Mouse (Mus musculus): ENCODE results near the gene Abcb4.

GRCm38 (mm10) chr5:8901001-8901400 is 7.5 kb downstream of the Abcb4 start:
- no peak for TF ChIP-seq CTCF (IDR thresholded peaks at IDR 0.05; ENCODE audit: control insufficient read depth, insufficient read depth, insufficient replicate concordance, low read depth, low read length)
- no peak for TF ChIP-seq POLR2A (IDR thresholded peaks at IDR 0.05; ENCODE audit: control insufficient read depth, low read depth, low read length)

Data from testis, adult 2 months (tissue).